Mouse (Mus musculus): ENCODE data around the gene Egfl8.

Gene Egfl8

DNA sequence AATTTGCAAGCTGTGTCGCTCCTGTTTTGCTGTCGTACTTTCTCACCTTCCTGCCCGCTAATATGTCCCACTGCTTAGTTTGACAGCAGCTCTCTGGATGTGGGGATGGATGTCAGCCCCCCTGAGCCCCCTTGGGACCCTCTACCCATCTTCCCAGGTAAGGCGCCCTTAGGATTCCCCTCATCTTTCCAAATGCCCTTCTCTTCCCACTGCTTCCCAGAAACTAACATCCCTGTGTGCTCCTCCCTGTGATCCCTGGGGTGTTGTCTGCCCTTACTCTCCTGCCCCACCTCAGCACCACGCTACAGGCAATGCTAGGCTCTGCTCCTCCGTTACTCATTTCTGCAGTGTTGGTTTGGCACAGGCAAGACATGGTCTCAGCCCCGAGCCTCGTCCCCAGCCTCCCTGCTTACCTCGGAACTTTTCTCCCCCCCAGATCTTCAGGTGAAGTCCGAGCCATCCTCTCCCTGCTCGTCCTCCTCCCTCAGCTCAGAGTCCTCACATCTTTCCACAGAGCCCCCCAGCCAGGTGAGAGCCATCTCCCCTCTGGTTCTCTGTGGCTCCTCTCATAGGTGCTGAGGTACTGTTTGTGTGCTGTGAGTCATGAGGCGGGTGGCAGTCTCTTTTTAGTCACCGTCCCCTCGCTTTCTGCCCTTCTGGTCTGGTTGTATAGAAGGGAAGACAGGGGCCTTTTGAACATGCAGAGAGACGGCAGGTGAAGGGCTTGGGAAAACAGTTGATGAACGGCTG is 32.5 kb upstream of the Egfl8 start:
- in situ Hi-C loops (cut with MboI, MseI): no loop called here

DNA sequence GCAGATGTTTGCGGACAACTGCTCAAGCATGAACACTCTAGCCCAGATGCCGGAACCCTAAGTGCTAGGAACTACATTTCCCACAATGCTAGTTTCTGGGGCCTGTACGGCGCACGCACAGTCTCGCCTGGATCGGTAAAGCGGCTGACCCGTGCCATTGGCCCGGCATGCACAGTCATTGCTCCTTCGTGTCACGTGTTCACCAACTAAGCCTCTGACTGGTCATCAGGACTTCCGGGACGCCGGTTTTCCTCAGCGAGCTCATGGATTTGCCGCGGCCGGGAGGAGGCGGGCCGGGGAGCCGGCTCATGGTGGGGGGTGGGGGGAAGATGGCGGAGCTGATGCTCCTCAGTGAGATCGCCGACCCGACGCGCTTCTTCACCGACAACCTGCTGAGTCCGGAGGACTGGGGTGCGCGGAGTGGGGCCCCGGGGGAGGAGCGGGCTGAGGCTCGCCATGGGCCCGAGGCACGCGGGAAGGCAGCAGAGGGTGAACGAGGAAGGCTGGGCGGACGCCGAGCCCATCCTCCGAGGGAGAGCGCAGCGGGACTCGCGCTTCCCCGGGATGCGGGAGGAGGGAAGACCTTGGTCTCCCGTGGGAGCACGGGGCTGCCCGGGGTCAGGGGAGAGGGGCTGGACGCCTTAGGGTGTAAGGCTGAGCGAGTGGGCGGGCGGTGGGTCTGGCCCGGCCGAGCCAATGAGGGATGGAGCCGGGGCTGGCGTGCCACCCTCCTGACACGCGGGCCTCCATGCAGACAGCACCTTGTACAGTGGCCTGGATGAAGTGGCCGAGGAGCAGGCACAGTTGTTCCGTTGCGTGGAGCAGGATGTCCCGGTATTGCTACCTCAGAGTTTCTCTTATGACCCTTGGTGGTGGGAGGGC is 31.4 kb upstream of the Egfl8 start, which contains the start of gene Atf6b:
Gene Atf6b (plus strand): TSS at position 241 of the 882 bp plus-strand sequence.
- in situ Hi-C loops (cut with MboI, MseI): no loop called here

GRCm38 (mm10) chr17:34645831-34646511 is 30.2 kb upstream of the Egfl8 start:
- in situ Hi-C loops (cut with MboI, MseI): no loop called here

DNA sequence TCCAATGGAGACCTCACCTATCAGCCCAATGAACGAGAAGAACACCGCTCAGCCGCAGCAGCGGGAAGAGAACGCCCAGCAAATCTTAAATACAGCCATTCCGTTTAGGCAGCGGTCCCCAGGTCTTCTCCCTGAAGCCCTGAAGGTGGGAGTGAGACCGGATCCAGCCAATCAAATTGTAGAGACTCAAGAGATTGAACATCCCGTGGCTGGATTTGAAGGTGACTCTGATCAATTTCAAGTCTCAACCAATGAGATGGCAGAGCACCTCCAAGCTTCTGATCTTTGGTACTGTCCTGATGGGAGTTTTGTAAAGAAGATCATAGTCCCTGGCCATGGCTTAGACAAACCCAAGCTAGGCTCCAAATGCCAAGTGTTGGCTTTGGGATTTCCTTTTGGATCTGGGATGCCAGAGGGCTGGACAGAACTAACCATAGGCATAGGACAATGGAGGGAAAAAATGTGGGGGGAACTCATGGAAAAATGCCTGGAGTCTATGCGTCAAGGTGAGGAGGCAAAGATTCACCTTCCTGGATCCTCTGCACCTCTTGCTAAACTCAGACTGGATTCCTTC is 29.6 kb upstream of the Egfl8 start:
- in situ Hi-C loops (cut with MboI, MseI): no loop called here

- in situ Hi-C loops (cut with MboI, MseI): no loop called here
These were observed 28.8 kb upstream of the Egfl8 start, which contains the start of gene Fkbpl for GRCm38 (mm10) chr17:34644608-34645007. Fkbpl (plus strand) TSS chr17:34644764.

DNA sequence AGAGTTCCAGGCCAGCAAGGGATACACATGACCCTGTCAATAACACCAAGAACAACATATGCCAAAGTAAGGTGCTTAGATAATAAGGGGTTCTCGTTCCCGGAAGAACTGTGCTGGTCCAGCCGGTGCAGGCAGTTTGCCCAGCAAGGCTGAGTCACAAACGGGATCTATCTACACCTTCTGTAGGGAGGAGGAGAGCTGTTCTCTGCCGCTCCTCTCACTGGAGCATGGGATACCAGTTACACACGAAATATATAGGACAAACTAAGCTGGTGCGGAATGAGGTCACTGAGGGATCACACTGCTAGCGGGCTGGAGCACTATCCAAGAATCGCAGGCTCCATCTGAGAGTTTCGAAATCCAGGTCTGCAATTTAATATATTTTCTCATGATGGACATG is 28.2 kb upstream of the Egfl8 start:
- in situ Hi-C loops (cut with MboI, MseI): no loop called here

GRCm38 (mm10) chr17:34643379-34643778 is 27.6 kb upstream of the Egfl8 start:
- in situ Hi-C loops (cut with MboI, MseI): no loop called here

DNA sequence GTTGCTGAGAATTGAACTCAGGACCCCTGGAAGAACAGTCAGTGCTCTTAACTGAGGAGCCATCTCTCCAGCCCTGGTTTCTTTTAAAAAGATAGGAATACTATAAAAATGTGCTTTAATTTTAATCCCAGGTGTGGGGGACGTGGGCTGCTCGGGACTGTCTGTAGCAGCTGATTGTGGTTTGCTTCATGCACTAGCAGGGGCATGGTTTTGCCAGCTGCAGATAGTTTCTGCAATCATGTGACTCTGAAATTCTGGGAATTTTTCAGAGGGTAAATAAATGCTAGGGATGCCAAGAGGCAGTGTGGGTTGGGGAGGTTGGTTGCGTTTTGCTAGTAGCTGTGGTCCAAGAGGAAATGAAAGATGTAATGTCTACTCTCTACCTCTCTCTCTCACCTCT is 26.2 kb upstream of the Egfl8 start:
- in situ Hi-C loops (cut with MboI, MseI): no loop called here

- in situ Hi-C loops (cut with MboI, MseI): no loop called here
These were observed 25.2 kb upstream of the Egfl8 start for GRCm38 (mm10) chr17:34640778-34641601.

DNA sequence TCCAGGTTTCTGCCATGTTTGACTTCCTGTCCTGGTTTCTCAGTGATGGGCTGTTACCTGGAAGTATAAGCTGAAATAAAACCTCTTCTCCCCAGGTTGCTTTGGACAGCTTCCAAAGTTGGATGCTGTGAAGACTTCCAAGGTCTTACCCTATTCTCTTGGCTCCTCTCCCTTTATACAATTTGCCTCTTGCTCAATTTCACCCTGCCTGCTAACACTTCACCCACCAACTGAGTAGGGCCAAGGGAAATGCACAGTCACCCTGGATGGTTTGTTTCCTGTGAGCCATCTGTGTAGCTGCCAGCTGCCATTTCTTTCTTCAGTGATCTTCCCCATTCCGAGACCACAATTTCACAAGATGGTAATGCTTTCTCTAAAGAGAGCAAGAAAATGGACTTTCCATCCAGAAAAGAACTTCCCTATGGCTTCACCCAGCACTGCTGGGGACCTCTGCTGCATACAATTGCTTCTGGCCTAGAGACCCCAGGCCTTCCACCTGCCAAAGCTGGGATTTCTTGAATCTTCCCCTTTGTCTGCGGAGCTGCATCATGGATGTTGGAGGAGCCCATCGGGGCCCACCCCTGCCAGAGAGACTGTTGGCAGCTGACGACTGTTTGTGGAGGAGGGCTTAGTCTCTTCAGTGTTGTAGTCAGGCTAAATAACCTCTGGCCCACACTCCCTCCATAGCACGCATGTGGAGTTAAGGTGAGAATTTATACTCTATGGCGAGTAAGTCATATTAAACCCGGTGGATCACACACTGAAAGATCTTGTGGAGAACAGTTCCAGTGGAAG is 23.9 kb upstream of the Egfl8 start:
- in situ Hi-C loops (cut with MboI, MseI): no loop called here

DNA sequence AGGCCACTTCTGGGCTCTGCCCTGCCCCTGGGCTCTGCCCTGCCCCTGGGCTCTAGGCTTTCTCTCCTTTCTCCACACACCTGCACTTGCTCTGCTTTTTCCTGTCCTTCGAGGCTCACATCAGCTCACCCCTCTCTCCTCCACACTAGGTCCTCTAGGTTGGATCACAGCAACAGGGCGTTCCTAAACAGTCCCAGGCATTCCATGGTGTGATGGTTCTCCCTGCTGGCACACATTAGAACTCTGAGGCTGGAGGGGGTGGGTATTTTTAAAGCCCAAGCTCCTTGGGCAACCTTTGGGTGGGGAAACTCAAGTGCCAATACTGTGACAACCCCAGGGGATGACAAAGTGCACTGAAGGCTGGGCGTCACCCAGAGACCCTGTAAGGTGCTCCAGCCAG is 21.7 kb upstream of the Egfl8 start:
- in situ Hi-C loops (cut with MboI, MseI): no loop called here

- in situ Hi-C loops (cut with MboI, MseI): no loop called here
These were observed 19.9 kb upstream of the Egfl8 start for GRCm38 (mm10) chr17:34635671-34636070.

GRCm38 (mm10) chr17:34632261-34632691 is 16.5 kb upstream of the Egfl8 start:
- in situ Hi-C loops (cut with MboI, MseI): no loop called here

- in situ Hi-C loops (cut with MboI, MseI): no loop called here
These were observed 15.9 kb upstream of the Egfl8 start for GRCm38 (mm10) chr17:34631647-34632046.

DNA sequence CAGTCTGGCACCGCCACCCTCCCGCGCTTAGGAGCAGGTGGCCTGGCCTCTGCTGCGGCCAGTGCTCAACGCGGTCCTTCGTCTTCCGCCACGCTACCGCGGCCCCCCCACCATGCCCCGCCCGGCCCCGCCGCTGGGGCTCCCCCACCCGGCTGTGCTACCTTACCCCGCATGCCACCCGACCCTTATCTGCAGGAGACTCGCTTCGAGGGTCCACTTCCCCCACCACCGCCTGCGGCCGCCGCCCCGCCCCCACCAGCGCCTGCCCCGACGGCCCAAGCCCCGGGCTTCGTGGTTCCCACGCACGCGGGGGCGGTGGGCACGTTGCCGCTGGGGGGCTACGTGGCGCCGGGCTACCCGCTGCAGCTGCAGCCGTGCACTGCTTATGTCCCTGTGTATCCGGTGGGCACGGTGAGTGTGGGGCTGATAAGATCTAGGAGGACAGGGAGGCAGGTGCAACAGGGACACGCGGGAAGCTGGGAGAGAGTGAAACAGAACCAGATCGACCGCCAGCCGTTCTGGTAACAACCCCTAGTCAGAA is 15.1 kb upstream of the Egfl8 start:
- in situ Hi-C loops (cut with MboI, MseI): no loop called here

DNA sequence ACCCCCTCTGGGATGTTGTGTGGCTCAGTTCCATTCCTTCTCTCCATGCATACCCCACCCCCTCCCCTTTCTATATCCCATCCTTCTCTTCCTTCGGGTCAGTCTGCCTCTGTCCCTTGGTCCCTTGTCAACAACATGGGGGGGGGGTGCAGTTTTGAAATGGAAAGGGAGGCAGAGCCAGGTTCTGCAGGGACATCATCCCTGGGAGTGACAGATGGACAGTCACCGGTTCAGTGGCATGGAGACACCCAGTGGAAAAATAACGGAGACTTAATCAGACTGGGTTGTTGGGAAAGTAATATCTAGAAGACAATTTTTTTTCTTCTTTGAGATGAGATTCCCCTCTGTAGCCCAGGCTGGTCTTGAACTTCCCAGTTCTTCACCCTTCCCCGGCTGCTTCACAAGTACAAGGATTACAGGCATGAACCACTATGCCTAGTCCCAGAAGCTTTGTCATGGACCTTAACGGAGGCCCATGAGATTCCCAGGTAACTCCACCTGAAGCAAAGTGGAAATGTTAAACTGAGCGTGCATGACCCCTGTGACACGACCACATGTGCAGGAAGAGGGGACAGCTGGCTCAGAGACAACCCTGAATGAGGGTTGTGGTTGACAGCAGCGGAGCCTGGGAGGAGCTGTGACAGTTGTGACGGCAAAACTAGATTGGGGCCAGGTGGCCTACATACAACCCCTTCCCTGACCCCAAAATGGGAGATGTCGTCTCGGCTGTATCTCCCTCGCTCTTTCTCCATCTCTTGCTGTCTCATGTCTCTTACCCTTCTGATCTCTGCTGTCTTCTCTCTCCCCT is 14.2 kb upstream of the Egfl8 start:
- in situ Hi-C loops (cut with MboI, MseI): no loop called here

GRCm38 (mm10) chr17:34629221-34629751 is 13.5 kb upstream of the Egfl8 start, which contains the start of gene Prrt1:
Prrt1 (plus strand) TSS chr17:34629533.
- in situ Hi-C loops (cut with MboI, MseI): no loop called here

DNA sequence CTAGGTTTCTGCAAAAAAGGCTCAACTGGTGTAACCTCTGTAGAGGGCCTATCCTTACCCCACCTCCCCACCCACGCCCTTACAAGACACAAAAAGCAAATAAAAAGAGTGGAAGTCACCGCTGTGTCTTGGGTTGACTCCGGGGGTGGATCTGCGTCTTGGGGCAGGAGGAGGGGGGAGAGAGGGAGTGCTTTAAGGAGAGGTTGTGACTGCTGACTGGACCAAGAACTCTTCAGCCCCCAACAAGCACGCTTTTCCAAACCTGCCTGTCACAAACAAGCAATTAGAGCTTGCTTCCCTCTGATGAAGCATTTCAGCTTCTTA is 12.8 kb upstream of the Egfl8 start:
- in situ Hi-C loops (cut with MboI, MseI): no loop called here

All from T-helper 17 cell (primary cell).